Mouse (Mus musculus): Measurements from ENCODE around the gene Igfn1. TPM values are rescaled to one million over a fixed set of nuclear protein-coding genes. Genes with fewer than 3 reads are reported as not detected.

Gene Igfn1
- polyA plus RNA-seq, 1 experiment from 2014 or later: not detected

GRCm38 (mm10) chr1:135916486-135917058 is 89.6 kb downstream of the Igfn1 start:
- no peaks in the 10 kb centered on the region for H3K36me3 ChIP-seq (replicated peaks)
- peaks cover 19% of the 10 kb centered on the region for H3K4me1 ChIP-seq
- H3K4me3 ChIP-seq: no peak overlapping the region
- peaks cover 98% of the 10 kb centered on the region for H3K27me3 ChIP-seq (ENCODE audit: poor library complexity, severe bottlenecking)
- H3K9me3 ChIP-seq: no peaks in the 10 kb centered on the region
- no peak for DNase-seq (ENCODE audit: extremely low spot score, low spot score)
- WGBS: 28% methylated on average over 5 of the region's 5 CpGs
- H3K27ac ChIP-seq: no peak overlapping the region

- Histone ChIP-seq H3K36me3 (replicated peaks) (no peaks in the 10 kb centered on the region), H3K27me3 (ENCODE audit: poor library complexity, severe bottlenecking) (peaks cover 98% of the 10 kb centered on the region), H3K27ac (no peak overlapping the region), H3K9me3 (no peaks in the 10 kb centered on the region), H3K4me3 (no peak overlapping the region), H3K4me1 (peaks cover 28% of the 10 kb centered on the region)
- DNase-seq (ENCODE audit: extremely low spot score, low spot score): no peak
- WGBS: 79% methylated on average over 4 of the region's 4 CpGs
Observed at GRCm38 (mm10) chr1:135913657-135914056, 92.5 kb downstream of the Igfn1 start.

- H3K4me3 ChIP-seq: no peak overlapping the region
- no peak overlapping the region for H3K27ac ChIP-seq
- peaks cover 16% of the 10 kb centered on the region for H3K4me1 ChIP-seq
- no peaks in the 10 kb centered on the region for H3K9me3 ChIP-seq
- WGBS: 6% methylated on average over 6 of the region's 6 CpGs
- DNase-seq (ENCODE audit: extremely low spot score, low spot score): no peak
- H3K36me3 ChIP-seq (replicated peaks): no peaks in the 10 kb centered on the region
- peaks cover 88% of the 10 kb centered on the region for H3K27me3 ChIP-seq (ENCODE audit: poor library complexity, severe bottlenecking)
Observed at GRCm38 (mm10) chr1:135909381-135909780, 96.8 kb downstream of the Igfn1 start.

- Histone ChIP-seq H3K4me3 (no peak overlapping the region), H3K9me3 (no peaks in the 10 kb centered on the region), H3K4me1 (peaks cover 16% of the 10 kb centered on the region), H3K27ac (no peak overlapping the region), H3K36me3 (replicated peaks) (no peaks in the 10 kb centered on the region), H3K27me3 (ENCODE audit: poor library complexity, severe bottlenecking) (peaks cover 75% of the 10 kb centered on the region)
- DNase-seq (ENCODE audit: extremely low spot score, low spot score): no peak
- WGBS: 71% methylated on average over 11 of the region's 11 CpGs
Observed at GRCm38 (mm10) chr1:135906736-135907135, 99.4 kb downstream of the Igfn1 start.

Other genes with a start within 250 kb of the Igfn1 start
- 20.2 and 21.4 TPM in 2 replicates for gene Phlda3, start 240.2 kb downstream of the Igfn1 start, polyA plus RNA-seq (2016; fragmentation: Nextera tagmentation; extraction: Ambion mirVana)
- 0.55 and 1.3 TPM in 2 replicates for gene Tnni1, start 226.9 kb downstream of the Igfn1 start, polyA plus RNA-seq (2016; fragmentation: Nextera tagmentation; extraction: Ambion mirVana)
- gene Lad1, start 187.7 kb downstream of the Igfn1 start, polyA plus RNA-seq (2016; fragmentation: Nextera tagmentation; extraction: Ambion mirVana): 3.1 and 3.7 TPM in 2 replicates
- gene Tnnt2, start 170.0 kb downstream of the Igfn1 start, polyA plus RNA-seq (2016; fragmentation: Nextera tagmentation; extraction: Ambion mirVana): 0.45 TPM in 1 of 2 replicates, not detected in the other
- gene Pkp1, start 87.1 kb downstream of the Igfn1 start, polyA plus RNA-seq (2016; fragmentation: Nextera tagmentation; extraction: Ambion mirVana): 0.07 TPM in 1 of 2 replicates, not detected in the other
- 132 and 135 TPM in 2 replicates for gene Tmem9, start 1.8 kb upstream of the Igfn1 start, polyA plus RNA-seq (2016; fragmentation: Nextera tagmentation; extraction: Ambion mirVana)
- not detected in 2 replicates for gene Ascl5, start 44.5 kb upstream of the Igfn1 start, polyA plus RNA-seq (2016; fragmentation: Nextera tagmentation; extraction: Ambion mirVana)
- 0.20 TPM in 1 of 2 replicates, not detected in the other for gene Cacna1s, start 46.4 kb upstream of the Igfn1 start, polyA plus RNA-seq (2016; fragmentation: Nextera tagmentation; extraction: Ambion mirVana)
- gene Kif21b, start 125.0 kb upstream of the Igfn1 start, polyA plus RNA-seq (2016; fragmentation: Nextera tagmentation; extraction: Ambion mirVana): 5.8 and 8.8 TPM in 2 replicates
- 0.27 and 0.28 TPM in 2 replicates for gene Mroh3, start 206.5 kb upstream of the Igfn1 start, polyA plus RNA-seq (2016; fragmentation: Nextera tagmentation; extraction: Ambion mirVana)
- 21.2 and 23.2 TPM in 2 replicates for gene Inava, start 227.9 kb upstream of the Igfn1 start, polyA plus RNA-seq (2016; fragmentation: Nextera tagmentation; extraction: Ambion mirVana)

Measured in forebrain, embryonic 10.5 days (tissue).